Mouse (Mus musculus) liver, embryonic 11.5 days (tissue): ENCODE data around the gene Tmem91. TPM values are rescaled to one million over a fixed set of nuclear protein-coding genes. Genes with fewer than 3 reads are reported as not detected.

Experiments
- ATAC-seq: fragments of 200-750 bp; cut with Nextera tagmentation; replicated peaks from 2 replicates; pipeline ENCODE4 v1.8.0; 2017; ENCODE audit warnings: moderate number of reproducible peaks, mild to moderate bottlenecking, moderate TSS enrichment, moderate library complexity; ENCODE audit not compliant: low FRiP score
- DNase-seq: peaks from one replicate; pipeline ENCODE4 v3.0.0-alpha.2; 2017; ENCODE audit warnings: low spot score
- H3K27ac ChIP-seq: fragments of 300-500 bp; sonication (generic); 2 replicates; pipeline ENCODE4 v1.5.1; 2014; ENCODE audit warnings: mild to moderate bottlenecking, low read depth, low read length, control low read depth
- H3K27me3 ChIP-seq: fragments of 300-500 bp; sonication (generic); replicated peaks from 2 replicates; pipeline ENCODE4 v1.6.1; 2014; ENCODE audit warnings: low read length, mixed read lengths; ENCODE audit not compliant: control insufficient read depth, insufficient read depth
- H3K36me3 ChIP-seq: fragments of 300-500 bp; sonication (generic); 2 replicates; pipeline ENCODE4 v1.6.1; 2014; ENCODE audit warnings: mild to moderate bottlenecking, low read length, moderate library complexity, mixed read lengths; ENCODE audit not compliant: control insufficient read depth, insufficient read depth
- H3K4me1 ChIP-seq: fragments of 300-500 bp; sonication (generic); replicated peaks from 2 replicates; pipeline ENCODE4 v1.6.1; 2014; ENCODE audit warnings: low read length, mixed read lengths; ENCODE audit not compliant: control insufficient read depth, insufficient read depth
- H3K4me2 ChIP-seq: fragments of 300-500 bp; sonication (generic); 2 replicates; pipeline ENCODE4 v1.6.1; 2014; ENCODE audit warnings: mild to moderate bottlenecking, control low read depth, moderate library complexity
- H3K4me3 ChIP-seq: fragments of 300-500 bp; sonication (generic); 2 replicates; pipeline ENCODE4 v1.5.1; 2014; ENCODE audit warnings: low read depth, low read length, control low read depth
- H3K9ac ChIP-seq: fragments of 300-500 bp; sonication (generic); 2 replicates; pipeline ENCODE4 v1.6.1; 2014; ENCODE audit warnings: low read depth, low read length, control low read depth
- H3K9me3 ChIP-seq: fragments of 300-500 bp; sonication (generic); 2 replicates; pipeline ENCODE4 v1.6.1; 2016; ENCODE audit warnings: low read length, inconsistent platforms, mixed read lengths; ENCODE audit not compliant: control insufficient read depth
- WGBS: fragments of 180-500 bp; shearing (Covaris S2); extraction: QIAGEN DNeasy Blood & Tissue Kit; methylation state at CpG from one replicate; pipeline ENCODE4 v1.1.7; 2014; 5-methylcytosine and 5-hydroxymethylcytosine counted together
- polyA plus RNA-seq: library from polyadenylated mRNA; unstranded; fragments of >200 nt; fragmentation: Nextera tagmentation; extraction: Ambion mirVana; gene quantifications from 2 replicates; pipeline ENCODE4 v1.2.1, GENCODE M21; 2014

Gene Tmem91
- polyA plus RNA-seq, 1 experiment from 2014 or later = 3.3 TPM

- no peak; the same call in 1 of the 2 replicates for ATAC-seq
- Histone ChIP-seq H3K4me3 (no peak overlapping the region), H3K27me3 (no peaks in the 10 kb centered on the region), H3K27ac (no peak overlapping the region), H3K9me3 (no peaks in the 10 kb centered on the region), H3K4me2 (no peak overlapping the region), H3K4me1 (peaks cover 10% of the 10 kb centered on the region), H3K36me3 (peaks cover 2% of the 10 kb centered on the region; the same call in 1 of the 2 replicates), H3K9ac (no peak overlapping the region)
- no peak for DNase-seq
- 51% methylated on average over 8 of the region's 8 CpGs for WGBS
Measured at GRCm38 (mm10) chr7:25651281-25651680, 23.7 kb downstream of the Tmem91 start.

GRCm38 (mm10) chr7:25649839-25650238 lies 25.1 kb downstream of the Tmem91 start:
- no peak for DNase-seq
- H3K36me3 ChIP-seq = peaks cover 2% of the 10 kb centered on the region; the same call in 1 of the 2 replicates
- H3K4me3 ChIP-seq = no peak overlapping the region
- no peak overlapping the region for H3K27ac ChIP-seq
- H3K9ac ChIP-seq = no peak overlapping the region
- H3K4me2 ChIP-seq = no peak overlapping the region
- H3K4me1 ChIP-seq = peaks cover 10% of the 10 kb centered on the region
- ATAC-seq = no peak; the same call in 1 of the 2 replicates
- WGBS = 46% methylated on average over 5 of the region's 5 CpGs
- H3K27me3 ChIP-seq = no peaks in the 10 kb centered on the region
- H3K9me3 ChIP-seq = no peaks in the 10 kb centered on the region

DNA sequence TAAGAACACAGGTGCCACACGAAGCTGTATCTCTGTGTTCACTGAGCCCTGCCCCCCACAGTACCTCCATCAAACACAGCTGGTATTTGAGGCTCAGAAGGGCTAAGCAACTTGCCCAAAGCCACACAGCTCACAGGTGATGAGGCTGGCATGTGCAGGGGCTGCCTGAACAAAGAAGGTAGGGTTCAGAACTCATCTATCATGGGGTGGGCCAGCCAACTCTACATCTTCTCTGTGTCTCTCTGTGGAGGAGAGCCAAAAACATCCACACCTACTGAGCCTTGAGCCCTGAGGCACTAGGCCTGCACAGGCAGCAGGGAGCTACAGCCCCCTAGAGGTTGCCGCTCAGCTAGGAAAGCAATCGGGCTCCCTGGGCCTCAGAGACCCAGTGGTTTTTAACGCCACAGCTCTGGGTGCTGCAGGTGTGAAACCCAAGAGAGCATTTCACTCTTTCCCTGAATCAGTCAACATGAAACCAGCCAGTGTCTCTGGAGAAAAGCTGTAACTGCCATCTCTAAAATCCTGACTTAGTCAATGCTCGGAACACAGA lies 27.3 kb downstream of the Tmem91 start:
- Histone ChIP-seq H3K9ac (no peak overlapping the region), H3K36me3 (no peaks in the 10 kb centered on the region; the same call in 1 of the 2 replicates), H3K4me3 (no peak overlapping the region), H3K9me3 (no peaks in the 10 kb centered on the region), H3K27ac (no peak overlapping the region), H3K4me1 (peaks cover 10% of the 10 kb centered on the region), H3K4me2 (no peak overlapping the region), H3K27me3 (no peaks in the 10 kb centered on the region)
- 47% methylated on average over 5 of the region's 5 CpGs for WGBS
- no peak for DNase-seq
- no peak for ATAC-seq

DNA sequence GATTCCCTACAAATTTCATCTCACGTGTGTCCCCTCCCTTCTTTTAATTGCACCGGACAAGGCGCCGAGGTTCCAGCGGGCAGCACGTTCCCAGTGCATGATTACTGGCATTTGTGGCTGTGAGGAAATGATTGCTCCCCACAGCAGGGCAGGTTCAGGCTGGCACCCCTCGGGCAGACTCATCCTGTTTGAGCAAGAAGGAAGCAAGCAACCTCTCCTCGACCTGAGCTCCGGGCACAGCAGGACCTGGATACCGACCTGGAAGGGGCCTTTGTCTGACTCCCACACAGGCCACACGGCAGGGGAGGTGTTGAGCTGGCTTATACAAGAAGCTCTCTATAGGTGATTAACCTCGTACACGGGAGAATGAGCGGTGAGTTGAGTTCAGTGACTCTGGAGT lies 29.9 kb downstream of the Tmem91 start:
- no peak overlapping the region for H3K9ac ChIP-seq
- no peaks in the 10 kb centered on the region; the same call in 1 of the 2 replicates for H3K36me3 ChIP-seq

GRCm38 (mm10) chr7:25644631-25645030 lies 30.3 kb downstream of the Tmem91 start:
- Histone ChIP-seq H3K9ac (no peak overlapping the region), H3K4me2 (no peak overlapping the region), H3K27ac (no peak overlapping the region), H3K9me3 (no peaks in the 10 kb centered on the region), H3K27me3 (no peaks in the 10 kb centered on the region), H3K4me1 (peaks cover 3% of the 10 kb centered on the region; the same call in 1 of the 2 replicates), H3K36me3 (no peaks in the 10 kb centered on the region), H3K4me3 (no peak overlapping the region)
- no peak for DNase-seq
- ATAC-seq = no peak
- 54% methylated on average over 4 of the region's 4 CpGs for WGBS

More for the DNA sequence above, 29.9 kb downstream of the Tmem91 start:
- Histone ChIP-seq H3K27me3 (no peaks in the 10 kb centered on the region), H3K27ac (no peak overlapping the region), H3K4me1 (peaks cover 7% of the 10 kb centered on the region), H3K4me2 (no peak overlapping the region), H3K9me3 (no peaks in the 10 kb centered on the region), H3K4me3 (no peak overlapping the region)
- DNase-seq = no peak
- no peak for ATAC-seq
- WGBS = 71% methylated on average over 14 of the region's 14 CpGs

DNA sequence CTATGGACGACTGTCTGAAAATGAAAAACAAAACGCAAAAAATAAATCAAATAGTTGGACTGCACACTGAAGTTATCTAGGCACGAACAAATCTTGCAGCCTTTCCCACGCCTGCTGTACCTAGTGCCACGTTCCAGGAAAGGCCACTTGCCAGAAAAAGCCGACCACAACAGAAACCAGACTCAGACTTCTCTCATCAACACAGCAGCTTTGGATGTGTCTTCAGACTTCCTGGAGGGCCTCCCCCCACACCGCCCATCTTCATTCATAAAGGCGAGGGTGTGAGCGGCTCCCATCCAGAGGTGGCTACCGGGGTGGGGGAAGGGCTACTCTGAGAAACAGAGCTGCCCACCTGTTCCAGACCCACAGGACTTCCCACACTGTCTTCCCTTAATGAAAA lies 30.8 kb downstream of the Tmem91 start:
- ATAC-seq (no peak), DNase-seq (no peak)
- no peak overlapping the region for H3K4me3 ChIP-seq
- no peak overlapping the region for H3K4me2 ChIP-seq
- no peaks in the 10 kb centered on the region for H3K4me1 ChIP-seq
- H3K27ac ChIP-seq = no peak overlapping the region
- no peaks in the 10 kb centered on the region for H3K9me3 ChIP-seq
- 61% methylated on average over 10 of the region's 10 CpGs for whole genome bisulfite sequencing
- no peak overlapping the region for H3K9ac ChIP-seq
- H3K36me3 ChIP-seq = no peaks in the 10 kb centered on the region
- H3K27me3 ChIP-seq = no peaks in the 10 kb centered on the region

DNA sequence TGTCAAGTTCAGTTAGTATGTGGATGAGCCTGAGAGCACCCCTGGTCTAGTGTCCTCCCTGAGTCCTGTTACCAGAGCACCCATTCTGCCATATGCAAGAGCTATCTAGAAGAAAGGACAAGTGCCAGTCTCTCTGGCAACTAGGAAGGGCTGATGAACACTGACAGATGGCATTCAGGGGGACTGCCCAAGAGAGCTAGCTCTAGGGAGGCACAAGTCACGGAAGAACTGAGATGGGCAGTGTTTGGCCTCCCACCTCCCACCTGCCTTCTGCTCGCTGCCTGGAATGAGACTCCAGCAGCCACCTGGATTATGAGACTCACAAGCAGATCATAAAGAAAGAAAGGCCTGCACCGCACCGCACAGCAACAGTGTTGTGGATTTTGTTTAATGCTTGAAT lies 35.2 kb downstream of the Tmem91 start:
- Histone ChIP-seq H3K9ac (no peak overlapping the region), H3K27me3 (no peaks in the 10 kb centered on the region), H3K9me3 (no peaks in the 10 kb centered on the region), H3K27ac (no peak overlapping the region), H3K4me1 (no peaks in the 10 kb centered on the region), H3K36me3 (no peaks in the 10 kb centered on the region), H3K4me2 (no peak overlapping the region), H3K4me3 (no peak overlapping the region)
- 88% methylated on average over 4 of the region's 4 CpGs for WGBS
- no peak for DNase-seq
- no peak for ATAC-seq

- ATAC-seq (no peak), DNase-seq (no peak)
- no peaks in the 10 kb centered on the region for H3K27me3 ChIP-seq
- H3K27ac ChIP-seq = no peak overlapping the region
- H3K9ac ChIP-seq = no peak overlapping the region
- H3K4me2 ChIP-seq = no peak overlapping the region
- no peak overlapping the region for H3K4me3 ChIP-seq
- WGBS = 86% methylated on average over 5 of the region's 5 CpGs
- H3K36me3 ChIP-seq = peaks cover 4% of the 10 kb centered on the region; the same call in 1 of the 2 replicates
- no peaks in the 10 kb centered on the region for H3K4me1 ChIP-seq
- H3K9me3 ChIP-seq = no peaks in the 10 kb centered on the region
Measured at GRCm38 (mm10) chr7:25637099-25637498, 37.9 kb downstream of the Tmem91 start.

- WGBS = 46% methylated on average over 3 of the region's 3 CpGs
- no peak for DNase-seq
Measured at GRCm38 (mm10) chr7:25636373-25636772, 38.6 kb downstream of the Tmem91 start.

More at GRCm38 (mm10) chr7:25636373-25636772, 38.6 kb downstream of the Tmem91 start:
- Histone ChIP-seq H3K4me2 (no peak overlapping the region), H3K4me1 (no peaks in the 10 kb centered on the region), H3K4me3 (no peak overlapping the region), H3K36me3 (peaks cover 4% of the 10 kb centered on the region; the same call in 1 of the 2 replicates), H3K9ac (no peak overlapping the region), H3K27me3 (no peaks in the 10 kb centered on the region), H3K27ac (no peak overlapping the region), H3K9me3 (no peaks in the 10 kb centered on the region)
- ATAC-seq = no peak
